In genomic region chr5:113283726-113284125, GRCm38 (mm10) we compare ENCODE assay signal across 25 mouse cellular contexts. TPM values are rescaled to one million over a fixed set of nuclear protein-coding genes. Genes with fewer than 3 reads are reported as not detected.
DNase-seq lines count a peak whose midpoint lies in the region; ATAC-seq and TF ChIP-seq lines count a peak whose summit lies in the region.
"Had no signal": no experiment of that assay in that cellular context is flagged by ENCODE, and none has a peak within 500 bp of the region (broad histone marks: within the 10 kb centered on the region; RNA-seq: fewer than 3 reads in every experiment).

No protein-coding gene starts in this region.

- no peak for TF ChIP-seq CTCF in G1E (IDR thresholded peaks at IDR 0.05; ENCODE audit: low read depth, low read length)
- no peak for TF ChIP-seq CTCF in left cerebral cortex, adult 2 months (IDR thresholded peaks at IDR 0.05)

- no peak overlapping the region for H3K27ac ChIP-seq in left cerebral cortex, adult 2 months
- H3K27ac ChIP-seq: embryonic facial prominence, embryonic 15.5 days; forebrain, embryonic 10.5 days; heart, embryonic 15.5 days; hindbrain, postnatal 0 days had no signal

- intact Hi-C loops in left cerebral cortex, adult 2 months (cut with DNase I), result no loop called here
- intact Hi-C loops in heart, postnatal 10 days (cut with DNase I), result no loop called here

- no peaks in the 10 kb centered on the region for H3K36me3 ChIP-seq in G1E (replicated peaks)
- H3K36me3 ChIP-seq: embryonic facial prominence, embryonic 15.5 days; heart, embryonic 15.5 days had no signal

- no peak for ATAC-seq in G1E (ENCODE audit: extremely low read depth, insufficient number of reproducible peaks, low FRiP score, poor library complexity, severe bottlenecking)
- peak; percentile 65 to 84 for ATAC-seq in hematopoietic stem cell, adult 5-6 weeks (replicated peaks in 1 of 2; ENCODE audit: insufficient read depth in 1 of 2, low FRiP score in 2 of 2, low TSS enrichment in 1 of 2, low read depth in 1 of 2, poor library complexity in 2 of 2, severe bottlenecking in 2 of 2)
- ATAC-seq: forebrain, embryonic 14.5 days; hindbrain, postnatal 0 days had no signal

- no peaks in the 10 kb centered on the region for H3K27me3 ChIP-seq in G1E (ENCODE audit: insufficient read depth, low read length)

- no peaks in the 10 kb centered on the region for H3K4me1 ChIP-seq in G1E (ENCODE audit: insufficient read depth, low read depth, low read length)
- H3K4me1 ChIP-seq: heart, embryonic 15.5 days had no signal

- peak; percentile 35 to 53 for DNase-seq in B cell, adult 2 months
- no peak for DNase-seq in G1E (ENCODE audit: low spot score)
- DNase-seq in adrenal gland, postnatal 25 days, result no peak
- DNase-seq in left cerebral cortex, adult 2 months (ENCODE audit: extremely low spot score in 1 of 2, low spot score in 2 of 2), result no peak
- no peak for DNase-seq in heart, postnatal 10 days
- DNase-seq: adrenal gland, postnatal 14 days; cerebellum, adult 2 months; cerebellum, postnatal 10 days; embryo, embryonic 11 days; gastrocnemius, postnatal 36 days; heart, adult 18-20 months; kidney, adult 18-20 months had no signal

- peaks cover 92% of the 10 kb centered on the region for H3K9me3 ChIP-seq in G1E (replicated peaks)
- H3K9me3 ChIP-seq: embryonic facial prominence, embryonic 15.5 days; forebrain, embryonic 10.5 days had no signal

- peak overlapping the region; percentile 13; the same call in 1 of the 2 replicates for H3K4me3 ChIP-seq in G1E (ENCODE audit: low read depth, low read length)
- H3K4me3 ChIP-seq in left cerebral cortex, adult 2 months, result no peak overlapping the region
- H3K4me3 ChIP-seq: embryonic facial prominence, embryonic 15.5 days; erythroblast, embryonic 14.5 days; forebrain, embryonic 10.5 days; heart, embryonic 15.5 days had no signal

RNA-seq across cellular contexts. Expression of gene Sgsm1, which starts 26.9 kb away (rescaled TPM):
- total RNA-seq in G1E (2014; fragmentation: Nextera tagmentation) (not detected in 2 replicates), G1E (2017) (under 0.01 and 0.05 TPM in 2 replicates)
- not detected in 2 replicates for polyA plus RNA-seq in G1E (2012)
- 8.2 and 20.1 TPM in 2 replicates for total RNA-seq in hematopoietic stem cell, adult 5-6 weeks (2017)
- 7.8 and 14.5 TPM in 2 replicates for total RNA-seq in adrenal gland, postnatal 25 days (2021)
- total RNA-seq in left cerebral cortex, adult 2 months (2021), result 100 to 1,000 TPM; 175 to 185 TPM
- total RNA-seq in heart, postnatal 10 days (2021), result 1 to 10 TPM in 1 of 2 experiments, under 1 TPM in 1; 0.74 to 1.1 TPM
- polyA plus RNA-seq: erythroblast, embryonic 14.5 days had no signal

RNA-seq across cellular contexts. Expression of gene Tmem211, which starts 57.0 kb away (rescaled TPM):
- total RNA-seq in G1E (2014; fragmentation: Nextera tagmentation), result not detected in 2 replicates
- not detected in 2 replicates for total RNA-seq in G1E (2017)
- not detected in 2 replicates for polyA plus RNA-seq in G1E (2012)
- not detected in 2 replicates for total RNA-seq in hematopoietic stem cell, adult 5-6 weeks (2017)
- total RNA-seq in adrenal gland, postnatal 25 days (2021), result not detected in 2 replicates
- total RNA-seq in left cerebral cortex, adult 2 months (2021), result not detected
- total RNA-seq in heart, postnatal 10 days (2021), result not detected
- total RNA-seq: adrenal gland, postnatal 14 days; gastrocnemius, adult 8-10 months; gastrocnemius, postnatal 36 days; heart, adult 18-20 months; heart, postnatal 25 days had no signal
- polyA plus RNA-seq: C2C12; erythroblast, embryonic 14.5 days; forebrain, embryonic 14.5 days; heart, embryonic 11.5 days; heart, embryonic 15.5 days; hindbrain, embryonic 11.5 days; intestine, embryonic 14.5 days had no signal

Comparison
In these comparisons a context has a peak if more than half of its experiments do, and no peak if none do; other contexts are left out.
1. DNase-seq: peak in B cell, adult 2 months (2 of 2); none in G1E (single experiment), adrenal gland, postnatal 25 days (single experiment), left cerebral cortex, adult 2 months (0 of 2) and heart, postnatal 10 days (0 of 2).